8 mouse cellular contexts compared by ENCODE assay signal in genomic region chr2:93870842-93871241, GRCm38 (mm10). TPM values are rescaled to one million over a fixed set of nuclear protein-coding genes. Genes with fewer than 3 reads are reported as not detected.
A peak's percentile ranks its signal among the peaks of the same experiment; 100 is the strongest.
DNase-seq lines count a peak whose midpoint lies in the region; ATAC-seq lines count a peak whose summit lies in the region.

No protein-coding gene starts in this region.

- WGBS in midbrain, embryonic 12.5 days: 41% methylated on average over 4 of the region's 4 CpGs

- H3K27me3 ChIP-seq in midbrain, embryonic 12.5 days: peaks cover 11% of the 10 kb centered on the region; the same call in 1 of the 2 replicates
- no peaks in the 10 kb centered on the region; the same call in 1 of the 2 replicates for H3K27me3 ChIP-seq in splenic B cell, adult 2 months (ENCODE audit: control insufficient read depth, insufficient read depth, low read length, poor library complexity, severe bottlenecking)

- H3K9me3 ChIP-seq in midbrain, embryonic 12.5 days: no peaks in the 10 kb centered on the region

- no peak overlapping the region for H3K9ac ChIP-seq in midbrain, embryonic 12.5 days (replicated peaks)

- H3K27ac ChIP-seq in midbrain, embryonic 12.5 days (replicated peaks): no peak overlapping the region

- no peak overlapping the region for H3K4me2 ChIP-seq in midbrain, embryonic 12.5 days (replicated peaks)

- H3K36me3 ChIP-seq in midbrain, embryonic 12.5 days: no peaks in the 10 kb centered on the region
- no peaks in the 10 kb centered on the region for H3K36me3 ChIP-seq in splenic B cell, adult 2 months (ENCODE audit: control insufficient read depth, insufficient read depth, low read length, poor library complexity, severe bottlenecking)

- peak; percentile 39; the same call in 1 of the 2 replicates for ATAC-seq in midbrain, embryonic 12.5 days (ENCODE audit: low FRiP score, low read depth)

- DNase-seq in urinary bladder, adult 18-20 months (ENCODE audit: low spot score in 2 of 2): peak; percentile 12 to 35
- no peak for DNase-seq in urinary bladder, postnatal 10 days (ENCODE audit: low spot score)
- peak; percentile 85 to 88 for DNase-seq in cerebellum, postnatal 10 days
- DNase-seq in frontal cortex, postnatal 25 days (ENCODE audit: low spot score in 2 of 2): peak; percentile 61 to 73
- DNase-seq in hindlimb bud, embryonic 11.5 days (ENCODE audit: extremely low spot score, low read depth, low spot score): peak; percentile 52
- DNase-seq in left cerebral cortex, adult 9 months (ENCODE audit: low spot score in 2 of 2): peak; percentile 27 to 86
- peak; percentile 56 for DNase-seq in splenic B cell, adult 2 months (ENCODE audit: low read depth, low spot score)

- H3K4me1 ChIP-seq in midbrain, embryonic 12.5 days: peaks cover 10% of the 10 kb centered on the region

- H3K4me3 ChIP-seq in midbrain, embryonic 12.5 days: no peak overlapping the region

RNA-seq across cellular contexts. Expression of gene Accsl, which starts 1.9 kb away (rescaled TPM):
- polyA plus RNA-seq in midbrain, embryonic 12.5 days (2016; fragmentation: Nextera tagmentation; extraction: Ambion mirVana): 0.31 and 0.63 TPM in 2 replicates

RNA-seq across cellular contexts. Expression of gene Accs, which starts 21.1 kb away (rescaled TPM):
- 6.7 and 9.1 TPM in 2 replicates for polyA plus RNA-seq in midbrain, embryonic 12.5 days (2016; fragmentation: Nextera tagmentation; extraction: Ambion mirVana)

RNA-seq across cellular contexts. Expression of gene Ext2, which starts 48.5 kb away (rescaled TPM):
- 74.6 and 75.3 TPM in 2 replicates for polyA plus RNA-seq in midbrain, embryonic 12.5 days (2016; fragmentation: Nextera tagmentation; extraction: Ambion mirVana)
